Mouse (Mus musculus) limb, embryonic 14.5 days (tissue): ENCODE measurements around the gene Dyrk1a. TPM values are rescaled to one million over a fixed set of nuclear protein-coding genes. Genes with fewer than 3 reads are reported as not detected.

Experiments used
- ATAC-seq: fragments of 200-750 bp; cut with Nextera tagmentation; 2 replicates; pipeline ENCODE4 v1.8.0; 2017; ENCODE audit warnings: low read depth, moderate number of reproducible peaks, moderate TSS enrichment; ENCODE audit not compliant: low FRiP score
- DNase-seq: peaks from one replicate; pipeline ENCODE4 v3.0.0-alpha.2; 2015; ENCODE audit warnings: low spot score
- H3K27ac ChIP-seq: fragments of 300-500 bp; sonication (generic); replicated peaks from 2 replicates; pipeline ENCODE4 v1.5.1; 2014; ENCODE audit warnings: low read depth, mild to moderate bottlenecking, low read length, moderate library complexity, mixed read lengths
- H3K27me3 ChIP-seq: fragments of 300-500 bp; sonication (generic); 2 replicates; pipeline ENCODE4 v1.6.1; 2014; ENCODE audit warnings: low read length, mixed read lengths; ENCODE audit not compliant: control insufficient read depth, insufficient read depth
- H3K36me3 ChIP-seq: fragments of 300-500 bp; sonication (generic); 2 replicates; pipeline ENCODE4 v1.6.1; 2014; ENCODE audit warnings: mild to moderate bottlenecking, low read length, moderate library complexity, mixed read lengths; ENCODE audit not compliant: control insufficient read depth, insufficient read depth
- H3K4me1 ChIP-seq: fragments of 300-500 bp; sonication (generic); 2 replicates; pipeline ENCODE4 v1.6.1; 2014; ENCODE audit warnings: antibody characterized with exemption, low read length, mixed read lengths; ENCODE audit not compliant: control insufficient read depth, insufficient read depth
- H3K4me2 ChIP-seq: fragments of 300-500 bp; sonication (generic); replicated peaks from 2 replicates; pipeline ENCODE4 v1.6.1; 2014; ENCODE audit warnings: low read depth, mild to moderate bottlenecking, low read length, moderate library complexity; ENCODE audit not compliant: severe bottlenecking
- H3K4me3 ChIP-seq: fragments of 300-500 bp; sonication (generic); replicated peaks from 2 replicates; pipeline ENCODE4 v1.5.1; 2014; ENCODE audit warnings: low read length
- H3K9ac ChIP-seq: fragments of 300-500 bp; sonication (generic); 2 replicates; pipeline ENCODE4 v1.6.1; 2014; ENCODE audit warnings: mild to moderate bottlenecking, low read depth, low read length, moderate library complexity; ENCODE audit not compliant: severe bottlenecking
- H3K9me3 ChIP-seq: fragments of 300-500 bp; sonication (generic); 2 replicates; pipeline ENCODE4 v1.6.1; 2016; ENCODE audit warnings: low read length; ENCODE audit not compliant: control insufficient read depth
- POLR2A ChIP-seq: fragments of 200-500 bp; IDR thresholded peaks from 2 replicates; pipeline ENCODE4 v1.8.0; 2012; ENCODE audit warnings: inconsistent platforms, mild to moderate bottlenecking, moderate library complexity, borderline replicate concordance; ENCODE audit not compliant: insufficient read depth, insufficient read length; ENCODE audit errors: extremely low read depth
- WGBS: fragments of 180-500 bp; shearing (Covaris S2); extraction: QIAGEN DNeasy Blood & Tissue Kit; methylation state at CpG from one replicate; pipeline ENCODE4 v1.1.7; 2014; 5-methylcytosine and 5-hydroxymethylcytosine counted together
- polyA plus RNA-seq, 2 experiments: library from polyadenylated mRNA; depleted of rRNA in 1 of 2; stranded (reverse) in 1 of 2; unstranded in 1 of 2; fragments of >200 nt; fragmentation: Nextera tagmentation in 1 of 2; extraction: Ambion mirVana in 1 of 2; gene quantifications; 2 replicates each; pipeline versions ENCODE4 v1.2.1 to v1.2.3; 2012 to 2014

The Dyrk1a gene
- polyA plus RNA-seq, 2 experiments, result 12.3 to 35.0 TPM

DNA sequence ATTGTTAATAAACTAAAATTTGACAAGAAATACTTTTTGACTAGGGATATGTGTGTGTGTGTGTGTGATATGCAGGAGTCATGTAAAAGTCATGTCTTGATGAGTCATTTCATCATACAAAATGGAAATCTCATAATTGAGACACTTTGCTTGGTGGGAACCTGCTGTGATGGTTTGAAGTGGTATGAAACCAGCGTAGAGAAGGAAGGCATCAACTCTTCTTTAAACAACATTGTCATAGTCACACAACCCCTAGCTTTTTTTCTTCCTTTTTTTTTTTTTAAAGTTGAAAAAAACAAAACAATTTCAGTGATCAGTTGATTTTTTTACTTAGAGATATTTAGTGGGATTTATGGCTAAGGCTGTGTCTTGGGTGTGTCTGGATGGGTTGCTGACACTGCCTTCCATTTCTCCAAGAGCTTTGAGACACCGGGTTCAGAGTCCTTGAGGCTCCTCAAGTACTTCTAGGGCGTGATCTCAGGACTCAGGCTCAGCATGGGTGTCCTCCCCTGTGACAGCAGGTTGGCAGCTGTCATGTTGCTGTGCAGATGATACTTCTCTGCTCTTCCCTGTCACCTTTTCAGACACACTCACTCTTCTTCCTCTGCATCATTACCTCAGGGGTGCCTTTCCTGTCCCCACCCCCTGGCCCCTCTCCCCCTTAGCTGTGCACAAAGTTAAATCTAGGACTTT, 4.4 kb downstream of the Dyrk1a start:
- no peaks in the 10 kb centered on the region for H3K9me3 ChIP-seq
- peak overlapping the region; percentile 21; the same call in 1 of the 2 replicates for H3K9ac ChIP-seq
- no peaks in the 10 kb centered on the region for H3K36me3 ChIP-seq
- no peak for DNase-seq
- no peak overlapping the region for H3K4me3 ChIP-seq
- H3K27ac ChIP-seq, result no peak overlapping the region
- 89% methylated on average over 3 of the region's 3 CpGs for WGBS
- H3K27me3 ChIP-seq, result no peaks in the 10 kb centered on the region
- H3K4me2 ChIP-seq, result no peak overlapping the region
- H3K4me1 ChIP-seq, result peaks cover 31% of the 10 kb centered on the region
- TF ChIP-seq POLR2A, result no peak
- ATAC-seq, result no peak

DNA sequence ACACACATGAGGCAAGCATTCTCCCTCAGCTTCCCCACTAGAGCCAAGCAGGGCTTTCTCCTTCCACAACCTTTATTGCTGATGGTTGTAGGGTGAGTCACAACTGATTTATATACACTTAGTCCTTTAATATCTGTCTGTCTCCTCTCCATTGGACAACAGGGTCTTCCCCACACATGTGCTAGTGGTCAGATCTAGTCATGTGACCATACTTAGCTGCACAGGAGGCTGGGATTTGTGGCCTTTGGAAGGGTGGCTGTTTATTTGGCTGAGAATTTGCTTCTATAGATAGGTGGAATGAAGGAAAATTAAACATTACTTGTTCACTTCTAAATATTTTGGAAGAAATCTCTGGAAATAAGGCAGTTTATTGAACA, 4.9 kb downstream of the Dyrk1a start:
- H3K27ac ChIP-seq, result no peak overlapping the region
- H3K4me1 ChIP-seq, result peaks cover 31% of the 10 kb centered on the region
- no peak overlapping the region for H3K4me3 ChIP-seq
- no peaks in the 10 kb centered on the region for H3K36me3 ChIP-seq
- 0 out of 2 replicates have a peak overlapping the region, but pooled peaks have one; percentile 21 for H3K9ac ChIP-seq
- ATAC-seq, result no peak
- no peak for TF ChIP-seq POLR2A
- DNase-seq, result no peak
- no peaks in the 10 kb centered on the region for H3K9me3 ChIP-seq
- no peak overlapping the region for H3K4me2 ChIP-seq
- H3K27me3 ChIP-seq, result no peaks in the 10 kb centered on the region

DNA sequence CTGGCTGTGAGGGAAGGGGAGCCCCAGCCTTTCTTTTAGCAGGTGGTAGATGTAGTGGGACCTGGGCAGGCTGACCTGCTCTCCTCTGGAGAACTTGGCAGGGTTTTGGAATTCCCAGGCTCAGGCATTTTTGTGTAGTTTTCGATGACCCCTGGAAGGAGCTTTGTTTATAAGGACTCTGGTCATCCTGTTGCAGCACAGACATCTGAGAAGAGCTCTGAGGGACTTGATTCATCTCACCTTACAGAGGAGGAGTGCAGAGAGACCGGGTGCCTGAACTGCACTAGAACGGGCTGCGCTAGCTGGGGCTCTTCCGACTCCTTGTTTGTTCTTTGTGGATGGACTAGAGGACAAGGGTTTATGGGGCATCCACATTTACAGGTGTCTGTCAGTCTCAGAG, 5.9 kb downstream of the Dyrk1a start:
- TF ChIP-seq POLR2A, result no peak
- Histone ChIP-seq H3K4me3 (no peak overlapping the region), H3K4me2 (no peak overlapping the region), H3K36me3 (no peaks in the 10 kb centered on the region), H3K27me3 (no peaks in the 10 kb centered on the region), H3K4me1 (peaks cover 36% of the 10 kb centered on the region), H3K9me3 (no peaks in the 10 kb centered on the region), H3K9ac (no peak overlapping the region), H3K27ac (no peak overlapping the region)
- WGBS, result 57% methylated on average over 5 of the region's 5 CpGs
- no peak for ATAC-seq
- no peak for DNase-seq

DNA sequence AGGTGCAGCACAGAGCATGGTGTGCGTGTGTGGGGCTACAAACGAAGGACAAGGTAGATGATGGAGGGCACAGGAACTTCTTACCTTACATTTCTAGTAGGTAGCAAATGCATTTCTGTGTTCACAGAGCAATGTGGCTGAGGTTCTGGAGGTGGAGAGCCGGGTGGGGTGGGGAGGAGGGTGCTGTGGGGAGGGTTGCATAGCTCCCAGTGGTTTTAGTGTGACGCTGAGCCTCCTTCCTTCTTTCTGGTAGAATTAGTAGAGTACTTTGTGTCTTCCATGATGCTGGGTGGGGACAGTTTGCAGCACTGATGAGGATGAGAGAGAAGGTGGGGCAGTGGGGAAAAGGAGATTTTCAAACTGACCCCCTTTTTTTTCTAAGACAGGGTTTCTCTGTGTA, 9.5 kb downstream of the Dyrk1a start:
- H3K36me3 ChIP-seq, result no peaks in the 10 kb centered on the region
- WGBS, result 93% methylated on average over 4 of the region's 4 CpGs
- peaks cover 28% of the 10 kb centered on the region for H3K4me1 ChIP-seq
- H3K9ac ChIP-seq, result no peak overlapping the region
- no peaks in the 10 kb centered on the region for H3K9me3 ChIP-seq
- no peak for ATAC-seq
- no peak overlapping the region for H3K4me2 ChIP-seq
- H3K27me3 ChIP-seq, result no peaks in the 10 kb centered on the region
- TF ChIP-seq POLR2A, result no peak
- H3K27ac ChIP-seq, result no peak overlapping the region
- DNase-seq, result no peak
- no peak overlapping the region for H3K4me3 ChIP-seq

DNA sequence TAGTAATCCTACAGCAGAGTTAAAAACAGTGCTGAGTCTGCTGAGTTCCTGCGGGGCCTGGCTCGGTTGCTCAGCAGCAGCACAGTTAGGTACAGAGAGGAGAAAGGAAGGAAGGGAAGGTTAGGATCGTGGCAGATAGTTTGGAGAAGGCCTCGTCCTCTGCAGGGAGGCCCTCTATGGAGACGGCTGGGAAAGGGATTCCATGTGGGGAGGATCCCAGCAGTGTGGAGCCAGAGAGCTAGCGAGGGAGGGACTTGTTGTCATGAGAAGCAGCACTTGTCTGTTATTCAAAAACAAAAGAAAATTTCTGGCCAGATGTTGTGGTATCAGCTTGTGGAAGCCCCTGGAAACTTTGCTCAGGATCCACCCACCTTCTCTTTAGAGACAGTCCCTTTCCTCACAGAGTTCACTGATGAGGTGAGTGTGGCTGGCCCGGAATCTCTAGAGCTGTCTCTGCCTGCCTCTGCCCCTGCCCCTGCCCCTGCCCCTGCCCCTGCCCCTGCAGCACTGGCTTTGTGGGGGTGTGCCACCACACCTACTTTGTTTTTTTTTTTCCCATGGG, 11.1 kb downstream of the Dyrk1a start:
- H3K27me3 ChIP-seq, result no peaks in the 10 kb centered on the region
- no peak overlapping the region for H3K27ac ChIP-seq
- ATAC-seq (no peak), DNase-seq (peak; percentile 25)
- 38% methylated on average over 7 of the region's 7 CpGs for whole genome bisulfite sequencing
- no peak for TF ChIP-seq POLR2A
- peaks cover 35% of the 10 kb centered on the region for H3K4me1 ChIP-seq
- no peaks in the 10 kb centered on the region for H3K36me3 ChIP-seq
- H3K9me3 ChIP-seq, result no peaks in the 10 kb centered on the region
- H3K9ac ChIP-seq, result no peak overlapping the region
- H3K4me2 ChIP-seq, result no peak overlapping the region
- no peak overlapping the region for H3K4me3 ChIP-seq
